Mouse (Mus musculus) heart, postnatal 36 days (tissue): Measurements from ENCODE around the gene Wdr64. TPM values are rescaled to one million over a fixed set of nuclear protein-coding genes. Genes with fewer than 3 reads are reported as not detected.

Experiments
- DNase-seq, 2 experiments: peaks; one replicate each; pipeline ENCODE4 v3.0.0; 2021 to 2022
- intact Hi-C: fragments of 180-260 bp; cut with DNase I; formaldehyde crosslinking; loops from one replicate; pipeline ENCODE4 v1.15.1; 2025
- total RNA-seq, 2 experiments: library from RNA; stranded (reverse); gene quantifications; 2 replicates each; pipeline ENCODE4 v1.2.3; 2021

The Wdr64 gene
- total RNA-seq, result not detected

GRCm38 (mm10) chr1:175698293-175698692 is at the start of gene Wdr64:
Wdr64 (plus strand) TSS chr1:175698593.
- DNase-seq, result no peak
- intact Hi-C loops, result no loop called here

DNA sequence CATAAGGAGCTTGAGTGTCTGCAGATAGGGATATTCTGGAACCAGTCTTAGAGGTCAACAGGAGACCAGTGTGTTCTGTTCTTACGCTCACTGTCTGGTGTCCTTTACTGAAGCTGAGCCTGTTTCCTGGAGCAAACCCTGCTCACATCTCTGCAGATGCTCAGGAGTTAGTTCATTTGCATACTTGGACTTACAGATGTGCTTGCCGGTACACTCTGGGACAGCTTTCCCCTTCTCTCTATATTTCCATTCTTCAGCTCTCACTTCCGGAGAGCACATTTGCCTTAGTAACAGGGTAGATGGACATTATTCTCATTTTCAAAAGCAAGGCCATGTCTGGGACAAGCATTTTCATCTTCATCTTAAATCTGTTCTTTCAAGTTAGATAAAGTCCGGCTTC is 49.8 kb upstream of the Wdr64 start:
- DNase-seq, result no peak
- intact Hi-C loops, result no loop called here

- intact Hi-C loops, result loop anchor here (10.0 kb wide), 1 partner anchor 535 kb away; no protein-coding TSS in a partner anchor
Measured at GRCm38 (mm10) chr1:175659900-175660299, 38.5 kb upstream of the Wdr64 start.

DNA sequence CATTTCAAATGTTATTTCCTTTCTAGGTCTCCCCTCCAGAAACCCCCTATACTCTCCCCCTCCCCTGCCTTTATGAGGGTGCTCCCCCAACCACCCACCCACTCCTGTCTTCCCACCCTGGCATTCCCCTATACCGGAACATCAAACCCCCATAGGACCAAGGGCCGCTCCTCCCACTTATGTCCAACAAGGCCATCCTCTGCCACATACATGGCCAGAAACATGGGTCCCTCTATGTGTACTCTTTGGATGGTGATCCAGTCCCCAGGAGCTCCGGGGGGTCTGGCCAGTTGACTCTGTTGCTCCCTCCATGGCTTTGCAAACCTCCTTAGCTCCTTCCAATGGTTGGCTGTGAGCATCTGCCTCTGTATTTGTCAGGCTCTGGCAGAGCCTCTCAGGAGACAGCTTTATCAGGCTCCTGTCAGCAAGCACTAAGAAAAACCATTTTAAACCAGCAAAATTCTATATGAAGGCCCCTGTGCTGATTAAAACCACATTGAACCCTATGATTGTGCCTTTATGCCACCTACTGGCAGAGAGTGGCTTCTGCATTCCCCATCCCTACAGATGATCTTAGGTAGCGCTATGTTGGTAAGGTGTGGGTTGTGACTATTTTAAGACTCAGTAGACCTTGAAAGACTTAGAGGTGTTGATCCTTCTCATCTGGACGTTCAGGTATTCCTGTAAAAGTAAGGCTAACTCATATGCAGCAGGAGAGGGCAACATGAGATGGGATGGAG is 29.6 kb upstream of the Wdr64 start:
- intact Hi-C loops, result loop anchor here (10.0 kb wide), 1 partner anchor 544 kb away; no protein-coding TSS in a partner anchor
- DNase-seq, result no peak

More at GRCm38 (mm10) chr1:175659900-175660299, 38.5 kb upstream of the Wdr64 start:
- no peak for DNase-seq

GRCm38 (mm10) chr1:175669456-175669855 is 28.9 kb upstream of the Wdr64 start:
- intact Hi-C loops, result loop anchor here (10.0 kb wide), 1 partner anchor 545 kb away; no protein-coding TSS in a partner anchor

DNA sequence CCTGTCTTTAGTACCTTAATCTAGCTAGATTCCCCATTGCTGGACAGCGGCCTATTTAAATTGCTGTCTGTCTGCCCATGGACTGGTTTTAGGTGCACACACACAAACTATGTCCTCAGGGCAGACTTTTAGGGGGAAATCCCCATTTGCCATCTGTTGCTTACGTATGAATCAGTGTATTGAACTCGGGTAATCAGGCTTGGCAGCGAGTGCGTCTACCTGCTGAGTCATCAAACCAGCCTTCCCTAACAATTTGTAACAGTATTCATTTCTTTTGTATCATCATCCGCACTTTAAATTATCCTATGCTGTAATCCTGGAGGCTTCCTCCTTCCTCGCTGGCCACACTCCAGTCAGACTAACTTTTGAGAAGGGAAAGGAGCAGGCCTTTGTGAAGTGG is 28.4 kb upstream of the Wdr64 start:
- intact Hi-C loops, result loop anchor here (5.0 kb wide), 2 partner anchors 197 to 252 kb away; partner anchors contain the start of gene Gm38100
- no peak for DNase-seq

More at GRCm38 (mm10) chr1:175669456-175669855, 28.9 kb upstream of the Wdr64 start:
- no peak for DNase-seq

DNA sequence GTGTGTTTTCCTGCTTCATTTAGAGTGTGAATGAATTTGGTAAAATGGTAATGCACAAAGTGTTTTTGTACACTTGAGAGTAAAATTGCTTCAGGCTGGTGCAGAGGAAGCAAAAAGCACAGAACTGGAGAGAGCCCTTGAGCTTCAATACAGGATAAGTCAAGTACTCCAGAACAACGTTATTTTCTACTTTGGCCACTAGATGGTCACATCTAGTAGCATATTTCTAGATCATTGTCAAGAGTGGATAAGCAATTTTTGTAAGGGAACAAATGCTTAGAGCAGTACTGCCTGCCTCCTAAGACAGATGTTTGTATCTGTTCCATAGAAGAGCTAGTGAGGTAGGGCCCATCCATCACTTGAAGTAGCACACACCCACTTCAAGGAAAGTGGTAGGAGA is 26.8 kb upstream of the Wdr64 start:
- intact Hi-C loops, result loop anchor here (5.0 kb wide), 2 partner anchors 196 to 251 kb away; partner anchors contain the start of gene Gm38100
- no peak for DNase-seq

- intact Hi-C loops, result loop anchor here (5.0 kb wide), 2 partner anchors 194 to 249 kb away; partner anchors contain the start of gene Gm38100
- no peak for DNase-seq
Measured at GRCm38 (mm10) chr1:175673563-175674325, 24.6 kb upstream of the Wdr64 start.

- intact Hi-C loops, result no loop called here
- peak; percentile 11 to 22 for DNase-seq
Measured at GRCm38 (mm10) chr1:175675116-175675515, 23.3 kb upstream of the Wdr64 start.

GRCm38 (mm10) chr1:175677459-175677858 is 20.9 kb upstream of the Wdr64 start:
- no peak for DNase-seq
- intact Hi-C loops, result no loop called here

GRCm38 (mm10) chr1:175680995-175681394 is 17.4 kb upstream of the Wdr64 start:
- intact Hi-C loops, result no loop called here
- no peak for DNase-seq

GRCm38 (mm10) chr1:175691686-175692245 is 6.6 kb upstream of the Wdr64 start:
- intact Hi-C loops, result loop anchor here (1.0 to 5.0 kb wide), 3 partner anchors 66 to 191 kb away; partner anchors contain the start of genes Exo1 and Fh1

DNA sequence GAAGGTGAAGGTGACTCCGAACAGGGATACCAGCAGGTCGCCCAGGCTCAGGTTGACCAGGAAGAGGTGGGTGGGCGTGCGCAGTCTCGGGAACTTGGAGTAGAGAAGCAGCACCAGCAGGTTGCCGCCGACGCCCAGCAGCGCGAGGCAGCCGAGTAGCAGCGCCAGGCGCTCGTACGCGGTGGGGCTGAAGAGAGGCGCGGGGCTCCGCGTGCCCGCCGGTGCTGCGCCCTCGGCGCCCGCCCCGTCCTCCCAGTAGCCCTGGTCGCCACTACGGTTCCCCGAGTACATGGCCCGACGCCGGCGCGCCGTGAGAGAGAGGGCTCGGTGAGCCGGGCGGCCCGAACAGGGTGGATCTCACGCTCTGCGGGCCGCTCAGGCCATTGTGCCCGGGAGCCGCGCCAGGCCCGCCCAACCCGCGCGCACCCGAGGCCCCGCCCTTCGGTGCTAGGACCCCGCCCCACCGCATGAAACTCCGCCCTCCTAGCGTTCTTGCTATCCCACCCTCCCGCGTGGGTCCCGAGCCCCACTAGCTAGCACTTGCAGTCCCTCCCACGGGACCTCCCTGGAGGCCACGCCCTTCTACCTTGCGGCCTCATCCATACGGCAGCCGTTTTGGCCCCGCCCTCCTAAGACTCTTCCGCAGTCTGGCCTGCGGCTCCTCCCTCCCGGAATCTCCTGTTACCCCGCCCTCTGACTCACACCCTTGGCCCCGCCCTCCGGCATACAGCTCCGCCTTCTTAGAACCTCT is 6.0 kb upstream of the Wdr64 start, which contains the start of the genes Opn3 and Chml:
Gene Opn3, minus strand, starts transcription at position 531 of the 751 bp plus-strand sequence.
Gene Chml, minus strand, starts transcription at position 656 of the 751 bp plus-strand sequence.
- peak; percentile 98 for DNase-seq
- intact Hi-C loops, result loop anchor here (1.0 to 5.0 kb wide), 3 partner anchors 67 to 190 kb away; partner anchors contain the start of genes Exo1 and Fh1

More at GRCm38 (mm10) chr1:175691686-175692245, 6.6 kb upstream of the Wdr64 start:
- no peak for DNase-seq

GRCm38 (mm10) chr1:175692997-175693361 is 5.4 kb upstream of the Wdr64 start:
- no peak for DNase-seq
- intact Hi-C loops, result loop anchor here (1.0 to 5.0 kb wide), 3 partner anchors 68 to 189 kb away; partner anchors contain the start of genes Exo1 and Fh1

- intact Hi-C loops, result loop anchor here (5.0 kb wide), 2 partner anchors 174 to 189 kb away; partner anchors contain the start of gene Exo1
- no peak for DNase-seq
Measured at GRCm38 (mm10) chr1:175693429-175693960, 4.9 kb upstream of the Wdr64 start.

GRCm38 (mm10) chr1:175699375-175699774 is 982 bp downstream of the Wdr64 start:
- intact Hi-C loops, result no loop called here
- no peak for DNase-seq

GRCm38 (mm10) chr1:175699796-175700195 is 1.4 kb downstream of the Wdr64 start:
- no peak for DNase-seq
- intact Hi-C loops, result no loop called here

DNA sequence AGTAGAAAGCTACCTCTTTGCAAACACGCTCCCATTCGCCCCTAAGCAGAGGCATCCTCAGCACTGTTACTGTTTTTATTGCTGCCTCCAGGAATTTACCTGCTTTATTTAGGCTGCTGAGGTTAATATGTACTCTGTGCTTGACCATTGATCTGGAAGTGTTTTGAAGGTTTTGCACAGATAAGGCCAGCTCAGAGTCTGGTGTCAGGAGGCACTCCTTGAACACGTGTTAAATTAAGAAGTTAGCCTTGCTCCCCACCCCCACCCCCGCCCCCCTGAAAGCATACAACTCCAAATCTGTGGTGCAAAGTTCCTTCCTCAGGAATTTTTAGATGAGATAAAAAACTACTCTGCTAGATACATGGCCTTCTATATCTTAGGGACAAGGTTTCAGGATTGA is 2.8 kb downstream of the Wdr64 start:
- intact Hi-C loops, result no loop called here

DNA sequence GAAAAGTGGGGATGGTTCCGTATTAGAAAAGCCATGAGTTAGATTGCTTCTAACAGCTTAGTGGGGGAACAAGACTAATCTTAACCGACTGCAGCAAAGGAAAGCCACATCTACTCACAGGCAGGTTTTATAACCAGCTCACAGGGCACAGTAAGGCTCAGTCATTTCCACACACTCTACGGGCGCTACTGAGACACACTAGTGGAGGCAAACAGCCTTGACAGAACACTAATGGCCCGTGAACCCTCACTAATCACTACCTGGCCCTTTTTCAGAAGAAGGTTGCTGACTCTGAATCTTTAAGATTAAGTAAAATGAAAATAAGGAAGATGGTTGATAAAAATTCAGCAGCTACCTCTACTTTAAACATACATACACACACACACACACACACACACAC is 9.2 kb downstream of the Wdr64 start:
- DNase-seq, result no peak

More for the DNA sequence above, 2.8 kb downstream of the Wdr64 start:
- no peak for DNase-seq

More for the DNA sequence above, 9.2 kb downstream of the Wdr64 start:
- intact Hi-C loops, result no loop called here
